Mouse (Mus musculus) bone marrow macrophage, adult 2 months (primary cell): Measurements from ENCODE around the gene Lnx2.

Experiments
- CTCF ChIP-seq: IDR thresholded peaks from 2 replicates; pipeline ENCODE4 v1.5.1; 2012; ENCODE audit warnings: low read depth, mild to moderate bottlenecking, low read length, moderate library complexity
- POLR2A ChIP-seq: IDR thresholded peaks from 2 replicates; pipeline ENCODE4 v1.6.1; 2012; ENCODE audit warnings: mild to moderate bottlenecking, low read depth, low read length, borderline replicate concordance

GRCm38 (mm10) chr5:147056712-147057290, 19.6 kb downstream of the Lnx2 start:
- no peak for TF ChIP-seq CTCF
- no peak for TF ChIP-seq POLR2A
